Mouse (Mus musculus) midbrain, embryonic 13.5 days (tissue): ENCODE measurements around the gene Bnip1. TPM values are rescaled to one million over a fixed set of nuclear protein-coding genes. Genes with fewer than 3 reads are reported as not detected.

Experiments
- ATAC-seq: fragments of 200-750 bp; cut with Nextera tagmentation; 2 replicates; pipeline ENCODE4 v1.8.0; 2017; ENCODE audit warnings: mild to moderate bottlenecking, moderate TSS enrichment, moderate library complexity
- H3K27ac ChIP-seq: fragments of 300-500 bp; sonication (generic); 2 replicates; pipeline ENCODE4 v1.5.1; 2015; ENCODE audit warnings: inconsistent platforms, mild to moderate bottlenecking, moderate library complexity
- H3K27me3 ChIP-seq: fragments of 300-500 bp; sonication (generic); 2 replicates; pipeline ENCODE4 v1.6.1; 2015; ENCODE audit warnings: mild to moderate bottlenecking, inconsistent platforms
- H3K36me3 ChIP-seq: fragments of 300-500 bp; sonication (generic); 2 replicates; pipeline ENCODE4 v1.6.1; 2015; ENCODE audit warnings: mild to moderate bottlenecking, inconsistent platforms
- H3K4me1 ChIP-seq: fragments of 300-500 bp; sonication (generic); replicated peaks from 2 replicates; pipeline ENCODE4 v1.6.1; 2015; ENCODE audit warnings: inconsistent platforms
- H3K4me2 ChIP-seq: fragments of 300-500 bp; sonication (generic); replicated peaks from 2 replicates; pipeline ENCODE4 v1.6.1; 2015; ENCODE audit warnings: moderate library complexity, mild to moderate bottlenecking, inconsistent platforms
- H3K4me3 ChIP-seq: fragments of 300-500 bp; sonication (generic); replicated peaks from 2 replicates; pipeline ENCODE4 v1.5.1; 2015; ENCODE audit warnings: mild to moderate bottlenecking, inconsistent platforms
- H3K9ac ChIP-seq: fragments of 300-500 bp; sonication (generic); replicated peaks from 2 replicates; pipeline ENCODE4 v1.6.1; 2015; ENCODE audit warnings: mild to moderate bottlenecking, inconsistent platforms
- H3K9me3 ChIP-seq: fragments of 300-500 bp; sonication (generic); 2 replicates; pipeline ENCODE4 v1.6.1; 2016; ENCODE audit warnings: mild to moderate bottlenecking, inconsistent platforms
- WGBS: fragments of 180-500 bp; shearing (Covaris S2); methylation state at CpG from one replicate; pipeline ENCODE4 v1.1.7; 2015; 5-methylcytosine and 5-hydroxymethylcytosine counted together
- polyA plus RNA-seq: library from polyadenylated mRNA; unstranded; fragments of >200 nt; fragmentation: Nextera tagmentation; extraction: Ambion mirVana; gene quantifications from 2 replicates; pipeline ENCODE4 v1.2.1, GENCODE M21; 2015

Gene Bnip1
- polyA plus RNA-seq, 1 experiment from 2014 or later = 56.2 TPM

GRCm38 (mm10) chr17:26836786-26837545 lies 56.1 kb downstream of the Bnip1 start:
- ATAC-seq = no peak
- no peaks in the 10 kb centered on the region for H3K36me3 ChIP-seq
- no peaks in the 10 kb centered on the region for H3K9me3 ChIP-seq
- no peak overlapping the region for H3K27ac ChIP-seq
- WGBS = 2% methylated on average over 19 of the region's 19 CpGs
- peaks cover 98% of the 10 kb centered on the region for H3K27me3 ChIP-seq
- H3K4me3 ChIP-seq = no peak overlapping the region
- H3K4me2 ChIP-seq = no peak overlapping the region
- H3K4me1 ChIP-seq = peaks cover 10% of the 10 kb centered on the region
- no peak overlapping the region for H3K9ac ChIP-seq

GRCm38 (mm10) chr17:26837546-26837985 lies 56.7 kb downstream of the Bnip1 start:
- Histone ChIP-seq H3K4me3 (no peak overlapping the region), H3K9ac (no peak overlapping the region), H3K36me3 (no peaks in the 10 kb centered on the region), H3K27me3 (peaks cover 99% of the 10 kb centered on the region), H3K4me2 (no peak overlapping the region), H3K4me1 (peaks cover 10% of the 10 kb centered on the region), H3K9me3 (no peaks in the 10 kb centered on the region), H3K27ac (no peak overlapping the region)
- whole genome bisulfite sequencing = 3% methylated on average over 7 of the region's 7 CpGs
- ATAC-seq = no peak

- Histone ChIP-seq H3K4me2 (no peak overlapping the region), H3K36me3 (no peaks in the 10 kb centered on the region), H3K4me3 (no peak overlapping the region), H3K27me3 (peaks cover 100% of the 10 kb centered on the region), H3K4me1 (peaks cover 10% of the 10 kb centered on the region), H3K27ac (no peak overlapping the region), H3K9ac (no peak overlapping the region), H3K9me3 (no peaks in the 10 kb centered on the region)
- 1% methylated on average over 33 of the region's 37 CpGs for WGBS
- no peak for ATAC-seq
Measured at GRCm38 (mm10) chr17:26838191-26838910, 57.5 kb downstream of the Bnip1 start.

GRCm38 (mm10) chr17:26838911-26839717 lies 58.2 kb downstream of the Bnip1 start:
- Histone ChIP-seq H3K27ac (no peak overlapping the region), H3K4me3 (peak overlapping the region; percentile 11; the same call in 1 of the 2 replicates), H3K36me3 (no peaks in the 10 kb centered on the region), H3K4me2 (peak overlapping the region; percentile 6; the same call in 1 of the 2 replicates), H3K4me1 (peaks cover 10% of the 10 kb centered on the region), H3K9me3 (no peaks in the 10 kb centered on the region), H3K27me3 (peaks cover 100% of the 10 kb centered on the region), H3K9ac (no peak overlapping the region)
- ATAC-seq = no peak
- WGBS = under 1% methylated on average over 81 of the region's 87 CpGs

GRCm38 (mm10) chr17:26839718-26840438 lies 59.0 kb downstream of the Bnip1 start:
- Histone ChIP-seq H3K4me3 (no peak overlapping the region), H3K4me2 (no peak overlapping the region)
- under 1% methylated on average over 26 of the region's 26 CpGs for WGBS

GRCm38 (mm10) chr17:26840439-26840780 lies 59.5 kb downstream of the Bnip1 start:
- no peak overlapping the region for H3K9ac ChIP-seq
- H3K4me2 ChIP-seq = no peak overlapping the region
- no peaks in the 10 kb centered on the region for H3K36me3 ChIP-seq
- peaks cover 100% of the 10 kb centered on the region for H3K27me3 ChIP-seq
- peaks cover 10% of the 10 kb centered on the region for H3K4me1 ChIP-seq
- WGBS = 2% methylated on average over 9 of the region's 9 CpGs
- ATAC-seq = no peak
- no peak overlapping the region for H3K27ac ChIP-seq
- no peaks in the 10 kb centered on the region for H3K9me3 ChIP-seq
- H3K4me3 ChIP-seq = no peak overlapping the region

More at GRCm38 (mm10) chr17:26839718-26840438, 59.0 kb downstream of the Bnip1 start:
- Histone ChIP-seq H3K27ac (no peak overlapping the region), H3K9ac (no peak overlapping the region), H3K4me1 (peaks cover 10% of the 10 kb centered on the region), H3K36me3 (no peaks in the 10 kb centered on the region), H3K9me3 (no peaks in the 10 kb centered on the region), H3K27me3 (peaks cover 100% of the 10 kb centered on the region)
- ATAC-seq = no peak

- no peak overlapping the region for H3K4me2 ChIP-seq
- H3K9ac ChIP-seq = no peak overlapping the region
- peaks cover 10% of the 10 kb centered on the region for H3K4me1 ChIP-seq
- peaks cover 99% of the 10 kb centered on the region for H3K27me3 ChIP-seq
- H3K36me3 ChIP-seq = no peaks in the 10 kb centered on the region
- no peak overlapping the region for H3K27ac ChIP-seq
- no peaks in the 10 kb centered on the region for H3K9me3 ChIP-seq
- under 1% methylated on average over 48 of the region's 48 CpGs for WGBS
- H3K4me3 ChIP-seq = no peak overlapping the region; the same call in 1 of the 2 replicates
- no peak for ATAC-seq
Measured at GRCm38 (mm10) chr17:26840922-26841731, 60.3 kb downstream of the Bnip1 start.

GRCm38 (mm10) chr17:26841981-26842380 lies 61.1 kb downstream of the Bnip1 start:
- Histone ChIP-seq H3K4me1 (peaks cover 10% of the 10 kb centered on the region), H3K27ac (no peak overlapping the region), H3K4me3 (no peak overlapping the region), H3K9me3 (no peaks in the 10 kb centered on the region), H3K36me3 (no peaks in the 10 kb centered on the region), H3K4me2 (no peak overlapping the region), H3K27me3 (peaks cover 96% of the 10 kb centered on the region), H3K9ac (no peak overlapping the region)
- 2% methylated on average over 5 of the region's 5 CpGs for WGBS
- no peak for ATAC-seq

Other genes starting within 250 kb of the Bnip1 start
- 91.5 and 102 TPM in 2 replicates for gene Ergic1, start 219.6 kb upstream of the Bnip1 start, polyA plus RNA-seq
- 41.3 and 43.8 TPM in 2 replicates for gene Dusp1, start 218.9 kb upstream of the Bnip1 start, polyA plus RNA-seq
- gene Atp6v0e, start 117.8 kb upstream of the Bnip1 start, polyA plus RNA-seq = 93.2 and 105 TPM in 2 replicates
- gene Crebrf, start 65.4 kb upstream of the Bnip1 start, polyA plus RNA-seq = 16.9 and 18.0 TPM in 2 replicates
- not detected in 2 replicates for gene Nkx2-5, start 63.9 kb downstream of the Bnip1 start, polyA plus RNA-seq
- gene Kifc5b, start 136.0 kb downstream of the Bnip1 start, polyA plus RNA-seq = 4.2 and 4.4 TPM in 2 replicates
- gene Phf1, start 152.0 kb downstream of the Bnip1 start, polyA plus RNA-seq = 13.6 and 17.7 TPM in 2 replicates
- 145 and 148 TPM in 2 replicates for gene Cuta, start 158.5 kb downstream of the Bnip1 start, polyA plus RNA-seq
- 5.0 and 6.2 TPM in 2 replicates for gene Syngap1, start 160.2 kb downstream of the Bnip1 start, polyA plus RNA-seq
- gene Zbtb9, start 192.1 kb downstream of the Bnip1 start, polyA plus RNA-seq = 18.9 and 20.8 TPM in 2 replicates
- 2.4 and 3.1 TPM in 2 replicates for gene Bak1, start 247.9 kb downstream of the Bnip1 start, polyA plus RNA-seq